Mouse (Mus musculus): ENCODE data around the gene Clcn1. TPM values are rescaled to one million over a fixed set of nuclear protein-coding genes. Genes with fewer than 3 reads are reported as not detected.
A peak's percentile ranks its signal among the peaks of the same experiment; 100 is the strongest.

The Clcn1 gene
- polyA plus RNA-seq, 1 experiment from 2014 or later = not detected

GRCm38 (mm10) chr6:42330946-42331345, 44.5 kb downstream of the Clcn1 start:
- Histone ChIP-seq H3K9ac (replicated peaks) (no peak overlapping the region), H3K36me3 (replicated peaks; ENCODE audit: insufficient read depth, low read length) (no peaks in the 10 kb centered on the region), H3K9me3 (ENCODE audit: low read length) (no peaks in the 10 kb centered on the region), H3K4me2 (ENCODE audit: low read depth, low read length) (no peak overlapping the region), H3K4me3 (ENCODE audit: low read depth, low read length) (no peak overlapping the region), H3K27me3 (ENCODE audit: insufficient read depth, low read length) (no peaks in the 10 kb centered on the region), H3K27ac (ENCODE audit: low read depth) (no peak overlapping the region), H3K4me1 (ENCODE audit: insufficient read depth) (no peaks in the 10 kb centered on the region)
- 80% methylated on average over 3 of the region's 3 CpGs for WGBS (ENCODE audit: insufficient replicate concordance)
- DNase-seq = no peak
- TF ChIP-seq CTCF (IDR thresholded peaks at IDR 0.05; ENCODE audit: low read depth) (no peak), EP300 (IDR thresholded peaks at IDR 0.05; ENCODE audit: low read depth) (no peak)
- ATAC-seq = no peak

- Histone ChIP-seq H3K27ac (ENCODE audit: low read depth) (no peak overlapping the region), H3K9ac (replicated peaks) (no peak overlapping the region), H3K9me3 (ENCODE audit: low read length) (no peaks in the 10 kb centered on the region), H3K4me3 (ENCODE audit: low read depth, low read length) (no peak overlapping the region), H3K27me3 (ENCODE audit: insufficient read depth, low read length) (no peaks in the 10 kb centered on the region), H3K4me1 (ENCODE audit: insufficient read depth) (no peaks in the 10 kb centered on the region), H3K36me3 (replicated peaks; ENCODE audit: insufficient read depth, low read length) (no peaks in the 10 kb centered on the region), H3K4me2 (ENCODE audit: low read depth, low read length) (no peak overlapping the region)
- TF ChIP-seq EP300 (IDR thresholded peaks at IDR 0.05; ENCODE audit: low read depth) = no peak
- TF ChIP-seq CTCF (IDR thresholded peaks at IDR 0.05; ENCODE audit: low read depth) = no peak
- ATAC-seq = no peak
- no peak for DNase-seq
- WGBS (ENCODE audit: insufficient replicate concordance) = 53% methylated on average over 2 of the region's 2 CpGs
These were observed 52.7 kb downstream of the Clcn1 start for GRCm38 (mm10) chr6:42339189-42339588.

- Histone ChIP-seq H3K36me3 (replicated peaks; ENCODE audit: insufficient read depth, low read length) (no peaks in the 10 kb centered on the region), H3K4me3 (ENCODE audit: low read depth, low read length) (no peak overlapping the region), H3K4me1 (ENCODE audit: insufficient read depth) (0 out of 2 replicates have a peak, but pooled peaks cover 2% of the 10 kb centered on the region), H3K4me2 (ENCODE audit: low read depth, low read length) (no peak overlapping the region), H3K9me3 (ENCODE audit: low read length) (no peaks in the 10 kb centered on the region), H3K27ac (ENCODE audit: low read depth) (no peak overlapping the region), H3K9ac (replicated peaks) (no peak overlapping the region), H3K27me3 (ENCODE audit: insufficient read depth, low read length) (no peaks in the 10 kb centered on the region)
- WGBS (ENCODE audit: insufficient replicate concordance) = 69% methylated on average over 5 of the region's 5 CpGs
- TF ChIP-seq CTCF (IDR thresholded peaks at IDR 0.05; ENCODE audit: low read depth) (no peak), EP300 (IDR thresholded peaks at IDR 0.05; ENCODE audit: low read depth) (no peak)
- DNase-seq (no peak), ATAC-seq (no peak)
These were observed 53.5 kb downstream of the Clcn1 start for GRCm38 (mm10) chr6:42339981-42340380.

- no peak for TF ChIP-seq CTCF (IDR thresholded peaks at IDR 0.05; ENCODE audit: low read depth)
- TF ChIP-seq EP300 (IDR thresholded peaks at IDR 0.05; ENCODE audit: low read depth) = no peak
- ATAC-seq (no peak), DNase-seq (no peak)
- Histone ChIP-seq H3K9me3 (ENCODE audit: low read length) (no peaks in the 10 kb centered on the region), H3K4me2 (ENCODE audit: low read depth, low read length) (no peak overlapping the region), H3K36me3 (replicated peaks; ENCODE audit: insufficient read depth, low read length) (no peaks in the 10 kb centered on the region), H3K4me1 (ENCODE audit: insufficient read depth) (0 out of 2 replicates have a peak, but pooled peaks cover 2% of the 10 kb centered on the region), H3K4me3 (ENCODE audit: low read depth, low read length) (no peak overlapping the region), H3K9ac (replicated peaks) (no peak overlapping the region), H3K27ac (ENCODE audit: low read depth) (no peak overlapping the region), H3K27me3 (ENCODE audit: insufficient read depth, low read length) (no peaks in the 10 kb centered on the region)
- 46% methylated on average over 1 of the region's 1 CpGs for WGBS (ENCODE audit: insufficient replicate concordance)
These were observed 55.7 kb downstream of the Clcn1 start for GRCm38 (mm10) chr6:42342171-42342570.

GRCm38 (mm10) chr6:42343361-42344120, 57.1 kb downstream of the Clcn1 start:
- Histone ChIP-seq H3K4me2 (ENCODE audit: low read depth, low read length) (no peak overlapping the region), H3K4me1 (ENCODE audit: insufficient read depth) (peaks cover 4% of the 10 kb centered on the region), H3K27ac (ENCODE audit: low read depth) (peak overlapping the region; percentile 55), H3K27me3 (ENCODE audit: insufficient read depth, low read length) (no peaks in the 10 kb centered on the region), H3K9me3 (ENCODE audit: low read length) (no peaks in the 10 kb centered on the region), H3K9ac (replicated peaks) (no peak overlapping the region), H3K4me3 (ENCODE audit: low read depth, low read length) (no peak overlapping the region), H3K36me3 (replicated peaks; ENCODE audit: insufficient read depth, low read length) (no peaks in the 10 kb centered on the region)
- no peak for TF ChIP-seq CTCF (IDR thresholded peaks at IDR 0.05; ENCODE audit: low read depth)
- no peak for TF ChIP-seq EP300 (IDR thresholded peaks at IDR 0.05; ENCODE audit: low read depth)
- WGBS (ENCODE audit: insufficient replicate concordance) = 61% methylated on average over 9 of the region's 9 CpGs
- ATAC-seq (no peak), DNase-seq (no peak)

GRCm38 (mm10) chr6:42344255-42344654, 57.8 kb downstream of the Clcn1 start:
- Histone ChIP-seq H3K4me1 (ENCODE audit: insufficient read depth) (peaks cover 8% of the 10 kb centered on the region), H3K4me3 (ENCODE audit: low read depth, low read length) (no peak overlapping the region), H3K4me2 (ENCODE audit: low read depth, low read length) (no peak overlapping the region), H3K9ac (replicated peaks) (no peak overlapping the region), H3K27ac (ENCODE audit: low read depth) (peak overlapping the region; percentile 55), H3K36me3 (replicated peaks; ENCODE audit: insufficient read depth, low read length) (no peaks in the 10 kb centered on the region), H3K9me3 (ENCODE audit: low read length) (no peaks in the 10 kb centered on the region), H3K27me3 (ENCODE audit: insufficient read depth, low read length) (no peaks in the 10 kb centered on the region)
- TF ChIP-seq EP300 (IDR thresholded peaks at IDR 0.05; ENCODE audit: low read depth) (no peak), CTCF (IDR thresholded peaks at IDR 0.05; ENCODE audit: low read depth) (no peak)
- DNase-seq (no peak), ATAC-seq (no peak)
- 60% methylated on average over 1 of the region's 1 CpGs for WGBS (ENCODE audit: insufficient replicate concordance)
